ENCODE assay signal across 30 mouse cellular contexts in genomic region chr1:164468329-164468728, GRCm38 (mm10).
"Had no signal": no experiment of that assay in that cellular context is flagged by ENCODE, and none has a peak within 500 bp of the region (broad histone marks: within the 10 kb centered on the region; RNA-seq: fewer than 3 reads in every experiment).

No protein-coding gene starts in this region.

- DNase-seq: left cerebral cortex, postnatal 4 days; liver; liver, embryonic 13.5 days; liver, postnatal 0 days; lung, adult 18-20 months; lung, adult 2 months; lung, embryonic 14.5 days; lung, postnatal 10 days; lung, postnatal 14 days; lung, postnatal 36 days; lung, postnatal 4 days; midbrain, embryonic 14.5 days had no signal

- H3K27me3 ChIP-seq: limb, embryonic 12.5 days; limb, embryonic 15.5 days; liver, embryonic 12.5 days; liver, embryonic 13.5 days; liver, embryonic 15.5 days; lung, embryonic 15.5 days; midbrain, embryonic 12.5 days; midbrain, embryonic 13.5 days; neural tube, embryonic 12.5 days had no signal

- H3K9ac ChIP-seq: limb, embryonic 12.5 days; limb, embryonic 13.5 days; limb, embryonic 15.5 days; liver, embryonic 12.5 days; liver, embryonic 13.5 days; liver, embryonic 14.5 days; liver, embryonic 15.5 days; liver, postnatal 0 days; lung, embryonic 14.5 days; lung, embryonic 15.5 days; midbrain, embryonic 12.5 days; midbrain, embryonic 13.5 days; neural tube, embryonic 12.5 days had no signal

- H3K27ac ChIP-seq: limb, embryonic 10.5 days; limb, embryonic 12.5 days; limb, embryonic 13.5 days; limb, embryonic 15.5 days; liver, embryonic 12.5 days; liver, embryonic 13.5 days; liver, embryonic 14.5 days; liver, embryonic 15.5 days; lung, embryonic 15.5 days; macrophage; midbrain, embryonic 10.5 days; midbrain, embryonic 12.5 days; midbrain, embryonic 13.5 days; neural tube, embryonic 12.5 days had no signal

- H3K4me2 ChIP-seq: limb, embryonic 12.5 days; limb, embryonic 13.5 days; limb, embryonic 15.5 days; liver, embryonic 11.5 days; liver, embryonic 12.5 days; liver, embryonic 13.5 days; liver, embryonic 15.5 days; lung, embryonic 14.5 days; lung, embryonic 15.5 days; midbrain, embryonic 12.5 days; midbrain, embryonic 13.5 days; neural tube, embryonic 12.5 days had no signal

- H3K36me3 ChIP-seq: limb, embryonic 10.5 days; limb, embryonic 12.5 days; limb, embryonic 13.5 days; limb, embryonic 15.5 days; liver, embryonic 12.5 days; liver, embryonic 13.5 days; liver, embryonic 15.5 days; lung, embryonic 15.5 days; midbrain, embryonic 10.5 days; midbrain, embryonic 12.5 days; midbrain, embryonic 13.5 days; neural tube, embryonic 12.5 days had no signal

- H3K4me1 ChIP-seq: limb, embryonic 10.5 days; limb, embryonic 12.5 days; limb, embryonic 13.5 days; limb, embryonic 15.5 days; liver, embryonic 12.5 days; liver, embryonic 13.5 days; liver, embryonic 15.5 days; lung, embryonic 15.5 days; megakaryocyte, embryonic 14.5 days; midbrain, embryonic 13.5 days; neural tube, embryonic 12.5 days had no signal

- ATAC-seq: liver, embryonic 12.5 days; liver, postnatal 0 days; lung, postnatal 0 days; midbrain, embryonic 13.5 days; midbrain, embryonic 16.5 days had no signal

- H3K9me3 ChIP-seq: limb, embryonic 10.5 days; limb, embryonic 12.5 days; limb, embryonic 13.5 days; limb, embryonic 15.5 days; liver, embryonic 12.5 days; liver, embryonic 13.5 days; liver, embryonic 15.5 days; lung, embryonic 15.5 days; midbrain, embryonic 10.5 days; midbrain, embryonic 12.5 days; midbrain, embryonic 13.5 days; neural tube, embryonic 12.5 days had no signal

- H3K4me3 ChIP-seq: limb, embryonic 10.5 days; limb, embryonic 12.5 days; limb, embryonic 13.5 days; limb, embryonic 15.5 days; liver, embryonic 12.5 days; liver, embryonic 13.5 days; liver, embryonic 15.5 days; lung, embryonic 15.5 days; megakaryocyte, embryonic 14.5 days; midbrain, embryonic 10.5 days; midbrain, embryonic 12.5 days; midbrain, embryonic 13.5 days; myocyte; neural tube, embryonic 12.5 days had no signal
